Mouse (Mus musculus): Measurements from ENCODE around the gene Atpaf2. TPM values are rescaled to one million over a fixed set of nuclear protein-coding genes. Genes with fewer than 3 reads are reported as not detected.
A peak's percentile ranks its signal among the peaks of the same experiment; 100 is the strongest.

Gene Atpaf2
- polyA plus RNA-seq, 1 experiment from 2014 or later = 48.9 TPM

GRCm38 (mm10) chr11:60359936-60360335, 58.3 kb downstream of the Atpaf2 start:
- no peak overlapping the region for H3K4me2 ChIP-seq
- 75% methylated on average over 1 of the region's 1 CpGs for WGBS
- no peak overlapping the region for H3K9ac ChIP-seq
- no peak overlapping the region for H3K27ac ChIP-seq
- no peaks in the 10 kb centered on the region for H3K4me1 ChIP-seq
- no peak overlapping the region for H3K4me3 ChIP-seq
- no peaks in the 10 kb centered on the region for H3K9me3 ChIP-seq
- H3K27me3 ChIP-seq (replicated peaks) = no peaks in the 10 kb centered on the region
- H3K36me3 ChIP-seq (replicated peaks) = no peaks in the 10 kb centered on the region
- ATAC-seq (replicated peaks) = no peak

- WGBS = 71% methylated on average over 5 of the region's 5 CpGs
- Histone ChIP-seq H3K27me3 (replicated peaks) (no peaks in the 10 kb centered on the region), H3K4me2 (no peak overlapping the region), H3K9me3 (no peaks in the 10 kb centered on the region), H3K4me3 (no peak overlapping the region), H3K36me3 (replicated peaks) (no peaks in the 10 kb centered on the region), H3K9ac (no peak overlapping the region), H3K27ac (no peak overlapping the region), H3K4me1 (no peaks in the 10 kb centered on the region)
- no peak for ATAC-seq (replicated peaks)
Measured at GRCm38 (mm10) chr11:60359138-60359537, 59.1 kb downstream of the Atpaf2 start.

GRCm38 (mm10) chr11:60358548-60358947, 59.7 kb downstream of the Atpaf2 start:
- Histone ChIP-seq H3K9ac (no peak overlapping the region), H3K4me2 (no peak overlapping the region), H3K9me3 (no peaks in the 10 kb centered on the region), H3K36me3 (replicated peaks) (no peaks in the 10 kb centered on the region), H3K4me1 (peaks cover 4% of the 10 kb centered on the region), H3K4me3 (no peak overlapping the region), H3K27ac (no peak overlapping the region), H3K27me3 (replicated peaks) (no peaks in the 10 kb centered on the region)
- 77% methylated on average over 7 of the region's 7 CpGs for WGBS
- ATAC-seq (replicated peaks) = no peak

- ATAC-seq (replicated peaks) = no peak
- Histone ChIP-seq H3K9ac (no peak overlapping the region), H3K27ac (no peak overlapping the region), H3K27me3 (replicated peaks) (no peaks in the 10 kb centered on the region), H3K9me3 (no peaks in the 10 kb centered on the region), H3K36me3 (replicated peaks) (no peaks in the 10 kb centered on the region), H3K4me2 (no peak overlapping the region), H3K4me3 (no peak overlapping the region), H3K4me1 (peaks cover 9% of the 10 kb centered on the region)
- 42% methylated on average over 1 of the region's 1 CpGs for WGBS
Measured at GRCm38 (mm10) chr11:60357116-60357515, 61.1 kb downstream of the Atpaf2 start.

GRCm38 (mm10) chr11:60355952-60356351, 62.3 kb downstream of the Atpaf2 start:
- H3K27ac ChIP-seq = no peak overlapping the region
- no peak overlapping the region for H3K4me3 ChIP-seq
- no peaks in the 10 kb centered on the region for H3K36me3 ChIP-seq (replicated peaks)
- H3K27me3 ChIP-seq (replicated peaks) = no peaks in the 10 kb centered on the region
- no peak overlapping the region for H3K9ac ChIP-seq
- 89% methylated on average over 2 of the region's 2 CpGs for WGBS
- H3K4me1 ChIP-seq = peaks cover 20% of the 10 kb centered on the region
- H3K9me3 ChIP-seq = no peaks in the 10 kb centered on the region
- H3K4me2 ChIP-seq = no peak overlapping the region
- no peak for ATAC-seq (replicated peaks)

- H3K4me2 ChIP-seq = peak within 1 kb of the TSS; percentile 95
- ATAC-seq (replicated peaks) = peak; percentile 100
- peak within 1 kb of the TSS; percentile 64 for H3K9ac ChIP-seq
- peaks cover 32% of the 10 kb centered on the region for H3K4me1 ChIP-seq
- H3K27ac ChIP-seq = peak within 1 kb of the TSS; percentile 84
- no peaks in the 10 kb centered on the region for H3K27me3 ChIP-seq (replicated peaks)
- H3K4me3 ChIP-seq = peak within 1 kb of the TSS; percentile 98
- WGBS = under 1% methylated on average over 57 of the region's 57 CpGs
- no peaks in the 10 kb centered on the region for H3K9me3 ChIP-seq
- no peaks in the 10 kb centered on the region for H3K36me3 ChIP-seq (replicated peaks)
Measured at GRCm38 (mm10) chr11:60352559-60353411, 65.5 kb downstream of the Atpaf2 start, which contains the start of the genes Tom1l2 and Drc3. TSS of gene Tom1l2 (minus strand) at chr11:60352905. TSS of gene Drc3 (plus strand) at chr11:60353329.

GRCm38 (mm10) chr11:60351925-60352371, 66.3 kb downstream of the Atpaf2 start:
- Histone ChIP-seq H3K4me3 (peak overlapping the region; percentile 98), H3K27me3 (replicated peaks) (no peaks in the 10 kb centered on the region), H3K36me3 (replicated peaks) (no peaks in the 10 kb centered on the region), H3K9ac (peak overlapping the region; percentile 64), H3K4me2 (peak overlapping the region; percentile 95), H3K9me3 (no peaks in the 10 kb centered on the region), H3K4me1 (peaks cover 32% of the 10 kb centered on the region), H3K27ac (peak overlapping the region; percentile 84)
- WGBS = 27% methylated on average over 11 of the region's 11 CpGs
- ATAC-seq (replicated peaks) = no peak

GRCm38 (mm10) chr11:60351388-60351787, 66.9 kb downstream of the Atpaf2 start:
- no peak overlapping the region for H3K27ac ChIP-seq
- peaks cover 32% of the 10 kb centered on the region for H3K4me1 ChIP-seq
- ATAC-seq (replicated peaks) = no peak
- peak overlapping the region; percentile 95 for H3K4me2 ChIP-seq
- peak overlapping the region; percentile 98 for H3K4me3 ChIP-seq
- 56% methylated on average over 2 of the region's 2 CpGs for WGBS
- no peaks in the 10 kb centered on the region for H3K36me3 ChIP-seq (replicated peaks)
- H3K9ac ChIP-seq = peak overlapping the region; percentile 64; the same call in 1 of the 2 replicates
- no peaks in the 10 kb centered on the region for H3K27me3 ChIP-seq (replicated peaks)
- H3K9me3 ChIP-seq = no peaks in the 10 kb centered on the region

Other genes starting within 250 kb of the Atpaf2 start
- 37.0 and 38.3 TPM in 2 replicates for gene Srebf1, start 195.9 kb downstream of the Atpaf2 start, polyA plus RNA-seq (2015; fragmentation: Nextera tagmentation; extraction: Ambion mirVana)
- 72.6 and 73.3 TPM in 2 replicates for gene Tom1l2, start 65.6 kb downstream of the Atpaf2 start, polyA plus RNA-seq (2015; fragmentation: Nextera tagmentation; extraction: Ambion mirVana)
- gene Drc3, start 65.1 kb downstream of the Atpaf2 start, polyA plus RNA-seq (2015; fragmentation: Nextera tagmentation; extraction: Ambion mirVana) = 6.1 and 6.3 TPM in 2 replicates
- 23.6 and 25.9 TPM in 2 replicates for gene Gid4, start 1.3 kb downstream of the Atpaf2 start, polyA plus RNA-seq (2015; fragmentation: Nextera tagmentation; extraction: Ambion mirVana)
- gene Drg2, start 36.1 kb upstream of the Atpaf2 start, polyA plus RNA-seq (2015; fragmentation: Nextera tagmentation; extraction: Ambion mirVana) = 97.5 and 101 TPM in 2 replicates
- 0.05 and 0.12 TPM in 2 replicates for gene Myo15, start 50.9 kb upstream of the Atpaf2 start, polyA plus RNA-seq (2015; fragmentation: Nextera tagmentation; extraction: Ambion mirVana)
- gene Alkbh5, start 117.9 kb upstream of the Atpaf2 start, polyA plus RNA-seq (2015; fragmentation: Nextera tagmentation; extraction: Ambion mirVana) = 22.9 and 23.1 TPM in 2 replicates

Data from midbrain, embryonic 15.5 days (tissue).